ENCODE assay signal across 11 mouse cellular contexts in the genomic region with DNA sequence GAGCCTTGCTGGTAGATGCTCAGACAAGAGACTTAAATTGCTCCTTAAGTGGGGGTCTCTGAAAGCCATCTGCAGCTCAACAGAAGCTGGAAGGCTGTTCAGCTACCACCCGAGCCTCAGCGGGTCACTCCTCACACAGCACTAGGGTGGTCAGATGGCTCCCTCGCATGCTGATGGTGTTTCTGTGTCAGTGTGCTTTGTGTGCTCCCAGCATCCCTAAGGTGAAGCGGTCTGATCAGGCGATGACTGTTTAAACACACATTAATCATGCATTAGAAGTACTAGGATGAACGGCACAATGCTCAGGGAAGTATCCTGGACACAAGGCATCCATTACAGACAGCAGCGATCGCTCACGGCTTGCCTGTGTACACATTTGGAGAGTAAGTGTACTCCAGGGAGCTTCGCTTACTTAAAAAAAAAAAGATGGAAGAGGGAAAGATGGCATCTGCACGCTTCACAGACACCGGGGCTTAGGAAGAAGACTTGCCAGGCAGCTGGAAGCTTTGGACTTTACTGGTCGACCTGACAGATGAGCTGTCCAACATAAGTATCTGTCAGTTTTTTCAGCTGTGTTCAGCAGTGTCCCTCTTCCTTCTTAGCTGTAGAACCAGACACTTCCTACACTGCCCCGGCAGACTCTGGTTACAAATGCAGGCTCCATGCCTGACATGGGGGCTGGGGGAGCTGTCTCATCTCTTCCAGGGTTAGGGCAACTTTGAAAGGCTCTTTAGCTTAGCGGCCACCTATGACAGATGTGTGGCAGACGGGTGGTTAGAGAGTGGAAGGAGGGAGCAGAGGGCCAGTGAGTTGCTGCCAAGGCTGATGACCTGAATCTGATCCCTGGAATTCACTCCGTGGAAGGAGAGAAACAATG.
DNase-seq lines count a peak whose midpoint lies in the region; ATAC-seq and TF ChIP-seq lines count a peak whose summit lies in the region.
"Had no signal": no experiment of that assay in that cellular context is flagged by ENCODE, and none has a peak within 500 bp of the region (broad histone marks: within the 10 kb centered on the region; RNA-seq: fewer than 3 reads in every experiment).

No protein-coding gene starts in this region.

- no peaks in the 10 kb centered on the region for H3K36me3 ChIP-seq in lung, embryonic 16.5 days (ENCODE audit: control insufficient read depth, insufficient read depth, low read length)
- H3K36me3 ChIP-seq in midbrain, embryonic 10.5 days, result no peaks in the 10 kb centered on the region
- H3K36me3 ChIP-seq: liver, embryonic 15.5 days had no signal

- TF ChIP-seq POLR2A in lung, adult 2 months (IDR thresholded peaks at IDR 0.05; ENCODE audit: borderline replicate concordance, extremely low read depth, low read depth, low read length), result no peak

- H3K9me3 ChIP-seq in lung, embryonic 16.5 days (ENCODE audit: control insufficient read depth, low read length), result no peaks in the 10 kb centered on the region
- H3K9me3 ChIP-seq in midbrain, embryonic 10.5 days (replicated peaks), result no peaks in the 10 kb centered on the region
- H3K9me3 ChIP-seq: liver, embryonic 15.5 days had no signal

- ATAC-seq in lung, embryonic 16.5 days (ENCODE audit: low read depth), result peak; percentile 29

- 16% methylated on average over 17 of the region's 17 CpGs for WGBS in lung, embryonic 16.5 days
- WGBS in lung, adult 2 months, result 34% methylated on average over 17 of the region's 17 CpGs
- WGBS in midbrain, embryonic 10.5 days, result 80% methylated on average over 17 of the region's 17 CpGs

- TF ChIP-seq CTCF in lung, adult 2 months (IDR thresholded peaks at IDR 0.05; ENCODE audit: insufficient read depth, low read length), result no peak

- H3K27ac ChIP-seq in lung, embryonic 16.5 days (ENCODE audit: low read length), result no peak overlapping the region
- peak overlapping the region; percentile 42; the same call in 1 of the 2 replicates for H3K27ac ChIP-seq in midbrain, embryonic 10.5 days (replicated peaks)
- H3K27ac ChIP-seq: liver, embryonic 15.5 days had no signal

- H3K9ac ChIP-seq in lung, embryonic 16.5 days (ENCODE audit: low read length), result no peak overlapping the region
- H3K9ac ChIP-seq: liver, embryonic 15.5 days had no signal

- H3K4me1 ChIP-seq in lung, embryonic 16.5 days (replicated peaks; ENCODE audit: control insufficient read depth, insufficient read depth, low read length), result peaks cover 12% of the 10 kb centered on the region
- H3K4me1 ChIP-seq in lung, adult 2 months (ENCODE audit: control insufficient read depth, insufficient read depth, low read length), result no peaks in the 10 kb centered on the region
- H3K4me1 ChIP-seq in midbrain, embryonic 10.5 days, result peaks cover 19% of the 10 kb centered on the region; the same call in 1 of the 2 replicates
- H3K4me1 ChIP-seq: liver, embryonic 15.5 days had no signal

- peak; percentile 40 for DNase-seq in adrenal gland, postnatal 14 days
- no peak for DNase-seq in adrenal gland, postnatal 4 days (ENCODE audit: low spot score in 2 of 2)
- no peak for DNase-seq in lung, adult 2 months
- DNase-seq in midbrain, embryonic 10.5 days (ENCODE audit: low spot score), result no peak
- peak; percentile 55 for DNase-seq in retina, postnatal 1 day
- no peak for DNase-seq in left cerebral cortex, adult 18-20 months (ENCODE audit: low spot score in 2 of 2)
- DNase-seq in layer of hippocampus, postnatal 14 days (ENCODE audit: low spot score in 2 of 2), result no peak
- DNase-seq: kidney, postnatal 36 days; right cerebral cortex, adult 18-20 months had no signal

- H3K4me3 ChIP-seq in lung, embryonic 16.5 days (ENCODE audit: low read length), result no peak overlapping the region
- no peak overlapping the region for H3K4me3 ChIP-seq in lung, adult 2 months (replicated peaks; ENCODE audit: extremely low read depth, low read depth, low read length)
- H3K4me3 ChIP-seq in midbrain, embryonic 10.5 days, result no peak overlapping the region
- H3K4me3 ChIP-seq: liver, embryonic 15.5 days had no signal

- H3K4me2 ChIP-seq in lung, embryonic 16.5 days (ENCODE audit: low read depth, low read length), result no peak overlapping the region
- H3K4me2 ChIP-seq: liver, embryonic 15.5 days had no signal

- no peaks in the 10 kb centered on the region for H3K27me3 ChIP-seq in lung, embryonic 16.5 days (ENCODE audit: control insufficient read depth, insufficient read depth, low read depth, low read length)
- no peaks in the 10 kb centered on the region for H3K27me3 ChIP-seq in midbrain, embryonic 10.5 days (ENCODE audit: low read depth, poor library complexity, severe bottlenecking)
- H3K27me3 ChIP-seq: liver, embryonic 15.5 days had no signal

Comparison
In these comparisons a context has a peak if more than half of its experiments do, and no peak if none do; other contexts are left out.
1. DNase-seq: peak in adrenal gland, postnatal 14 days (single experiment) and retina, postnatal 1 day (single experiment); none in adrenal gland, postnatal 4 days (0 of 2), lung, adult 2 months (single experiment), midbrain, embryonic 10.5 days (single experiment), left cerebral cortex, adult 18-20 months (0 of 2) and layer of hippocampus, postnatal 14 days (0 of 2).